In the genomic region with DNA sequence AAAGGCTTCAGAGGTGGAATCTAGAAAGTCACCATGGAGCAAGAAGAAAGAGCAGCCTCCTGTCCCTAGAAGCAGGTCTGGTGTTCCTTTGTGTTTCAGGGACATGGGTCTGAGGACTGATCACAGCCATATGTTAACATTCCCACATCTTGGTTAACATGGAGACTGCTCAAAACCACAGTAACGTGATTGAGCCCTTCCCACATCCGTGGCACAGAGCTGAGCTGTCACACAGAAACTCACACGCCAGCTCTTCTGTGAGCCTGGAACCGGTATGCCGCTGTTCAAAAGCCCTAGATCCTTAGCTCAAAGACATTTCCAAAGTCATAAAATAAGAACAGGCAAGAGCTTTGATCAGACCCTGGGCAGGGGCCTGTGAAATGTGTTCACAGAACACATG, we compare ENCODE assay signal across 16 mouse cellular contexts. TPM values are rescaled to one million over a fixed set of nuclear protein-coding genes. Genes with fewer than 3 reads are reported as not detected.
"Had no signal": no experiment of that assay in that cellular context is flagged by ENCODE, and none has a peak within 500 bp of the region (broad histone marks: within the 10 kb centered on the region; RNA-seq: fewer than 3 reads in every experiment).

No protein-coding gene starts in this region.

- H3K4me1 ChIP-seq: kidney, embryonic 15.5 days; limb, embryonic 12.5 days; liver, embryonic 15.5 days; midbrain, embryonic 13.5 days; neural tube, embryonic 12.5 days had no signal

- H3K4me2 ChIP-seq: kidney, embryonic 15.5 days; limb, embryonic 12.5 days; liver, embryonic 11.5 days; liver, embryonic 15.5 days; midbrain, embryonic 13.5 days; neural tube, embryonic 12.5 days had no signal

- H3K4me3 ChIP-seq: kidney, embryonic 15.5 days; limb, embryonic 12.5 days; liver, embryonic 15.5 days; midbrain, embryonic 13.5 days; neural tube, embryonic 12.5 days had no signal

- ATAC-seq: midbrain, embryonic 13.5 days had no signal

- H3K27ac ChIP-seq: kidney, embryonic 15.5 days; limb, embryonic 12.5 days; liver, embryonic 15.5 days; midbrain, embryonic 13.5 days; neural tube, embryonic 12.5 days had no signal

- H3K27me3 ChIP-seq: kidney, embryonic 15.5 days; limb, embryonic 12.5 days; liver, embryonic 15.5 days; midbrain, embryonic 13.5 days; neural tube, embryonic 12.5 days had no signal

- H3K9me3 ChIP-seq: kidney, embryonic 15.5 days; limb, embryonic 12.5 days; liver, embryonic 15.5 days; midbrain, embryonic 13.5 days; neural tube, embryonic 12.5 days had no signal

- H3K36me3 ChIP-seq: kidney, embryonic 15.5 days; limb, embryonic 12.5 days; liver, embryonic 15.5 days; midbrain, embryonic 13.5 days; neural tube, embryonic 12.5 days had no signal

- H3K9ac ChIP-seq: kidney, embryonic 15.5 days; limb, embryonic 12.5 days; liver, embryonic 15.5 days; midbrain, embryonic 13.5 days; neural tube, embryonic 12.5 days had no signal

- DNase-seq: lung, adult 2 months had no signal

RNA-seq across cellular contexts. Expression of a gene that starts 19.3 kb away (rescaled TPM):
- total RNA-seq: layer of hippocampus, postnatal 25 days; left cerebral cortex, postnatal 25 days had no signal
- polyA plus RNA-seq: liver, embryonic 11.5 days had no signal

RNA-seq across cellular contexts. Expression of a gene that starts 52.0 kb away (rescaled TPM):
- total RNA-seq: layer of hippocampus, adult 8-10 months; layer of hippocampus, postnatal 25 days; megakaryocyte progenitor cell, adult 5-6 weeks had no signal
- polyA plus RNA-seq: kidney, adult 2 months; kidney, embryonic 15.5 days; large intestine, adult 2 months; limb, embryonic 12.5 days; liver, embryonic 11.5 days; liver, embryonic 15.5 days; lung, adult 2 months; lung, postnatal 0 days; spleen, adult 2 months; stomach, embryonic 16.5 days had no signal
